Mouse (Mus musculus): ENCODE measurements at regions not wholly inside any gene's neighbourhood (a gene's known extent, or its start where the extent isn't known, plus 50 kb on each side); places are given as distances from the start of the nearest gene placed in this dataset.
"Not testable (repeated sequence)": the region's sequence is repeated elsewhere in the genome, so short reads cannot be mapped to it uniquely, and the experiment has no call there.

GRCm38 (mm10) chr17:83049972-83050535, 165.0 kb upstream of the Pkdcc start:
- Histone ChIP-seq H3K27me3 (ENCODE audit: insufficient read depth, low read length) (no peaks in the 10 kb centered on the region), H3K9ac (replicated peaks; ENCODE audit: low read length) (no peak overlapping the region), H3K4me1 (ENCODE audit: insufficient read depth, low read length) (no peaks in the 10 kb centered on the region), H3K36me3 (ENCODE audit: insufficient read depth, low read length) (no peaks in the 10 kb centered on the region), H3K9me3 (ENCODE audit: low read length) (no peaks in the 10 kb centered on the region), H3K4me3 (ENCODE audit: low read length) (no peak overlapping the region), H3K4me2 (ENCODE audit: low read depth, low read length) (no peak overlapping the region), H3K27ac (no peak overlapping the region)
- ATAC-seq (no peak), DNase-seq (ENCODE audit: low spot score) (no peak)
- TF ChIP-seq CTCF (IDR thresholded peaks at IDR 0.05; ENCODE audit: low read depth): no peak
- WGBS: 88% methylated on average over 13 of the region's 13 CpGs

DNA sequence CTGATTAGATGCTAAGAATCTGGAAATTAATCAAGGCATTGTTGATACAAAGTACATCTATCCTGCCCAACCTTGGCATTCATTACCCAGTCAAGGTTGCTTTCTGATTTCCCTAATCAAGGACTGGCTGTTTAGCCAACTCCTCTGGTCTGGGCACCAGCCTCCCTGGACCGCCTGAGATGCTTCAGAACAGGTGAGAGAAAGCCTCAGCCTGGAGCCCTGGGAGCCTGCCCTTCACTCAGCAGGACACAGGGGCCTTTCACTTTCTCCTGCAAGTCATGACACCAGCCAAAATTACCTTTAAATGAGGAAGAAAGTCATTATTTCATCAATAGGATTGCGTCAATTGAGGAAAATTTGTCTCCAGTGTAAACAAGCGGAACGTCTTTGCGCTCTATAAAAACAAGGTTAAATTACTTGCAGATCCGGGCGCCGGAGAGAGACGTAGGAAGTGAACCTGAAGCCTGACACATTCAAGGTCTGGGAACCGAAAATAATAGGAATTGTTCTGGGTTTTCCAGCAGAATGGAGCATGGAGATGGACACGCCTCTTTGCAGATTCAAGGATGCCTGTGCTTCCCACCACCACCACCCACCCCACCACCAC, 164.4 kb upstream of the Pkdcc start:
- no peaks in the 10 kb centered on the region for H3K9me3 ChIP-seq (ENCODE audit: low read length)
- no peak overlapping the region for H3K4me3 ChIP-seq (ENCODE audit: low read length)
- 47% methylated on average over 11 of the region's 11 CpGs for WGBS
- no peaks in the 10 kb centered on the region for H3K36me3 ChIP-seq (ENCODE audit: insufficient read depth, low read length)
- no peak overlapping the region for H3K4me2 ChIP-seq (ENCODE audit: low read depth, low read length)
- H3K27me3 ChIP-seq (ENCODE audit: insufficient read depth, low read length): no peaks in the 10 kb centered on the region
- TF ChIP-seq CTCF (IDR thresholded peaks at IDR 0.05; ENCODE audit: low read depth): no peak
- ATAC-seq: no peak
- DNase-seq (ENCODE audit: low spot score): no peak
- no peaks in the 10 kb centered on the region for H3K4me1 ChIP-seq (ENCODE audit: insufficient read depth, low read length)
- H3K9ac ChIP-seq (replicated peaks; ENCODE audit: low read length): no peak overlapping the region
- H3K27ac ChIP-seq: no peak overlapping the region

DNA sequence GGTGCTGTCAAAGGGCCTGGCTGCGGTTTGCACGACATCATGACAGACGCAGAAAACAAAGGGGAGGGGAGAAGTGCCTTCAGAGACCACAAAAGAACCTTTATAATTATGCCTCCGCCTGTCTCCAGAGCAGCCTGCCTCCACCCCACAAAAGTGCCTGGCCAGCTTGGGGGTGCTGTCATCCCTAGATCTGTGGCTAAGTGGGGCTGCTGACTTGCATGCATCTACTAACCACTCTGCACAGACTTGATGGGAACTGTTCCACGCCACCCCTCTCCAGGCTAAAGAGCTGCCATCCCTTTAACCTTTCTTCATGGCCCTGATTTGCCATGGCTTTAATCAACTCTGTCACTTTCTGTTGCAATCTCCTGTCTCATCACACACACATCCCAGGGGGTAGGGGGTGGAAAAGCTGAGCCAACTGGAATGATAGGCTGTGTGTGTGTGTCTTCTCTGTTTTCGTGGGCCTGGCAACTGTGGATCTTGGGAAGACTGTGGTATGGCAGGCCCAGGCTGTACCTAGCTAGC, 162.4 kb upstream of the Pkdcc start:
- no peak for TF ChIP-seq CTCF (IDR thresholded peaks at IDR 0.05; ENCODE audit: low read depth)
- no peak overlapping the region for H3K4me3 ChIP-seq (ENCODE audit: low read length)
- H3K4me2 ChIP-seq (ENCODE audit: low read depth, low read length): no peak overlapping the region
- WGBS: 39% methylated on average over 6 of the region's 6 CpGs
- no peaks in the 10 kb centered on the region for H3K27me3 ChIP-seq (ENCODE audit: insufficient read depth, low read length)
- no peak overlapping the region for H3K27ac ChIP-seq
- no peak for ATAC-seq
- no peak overlapping the region for H3K9ac ChIP-seq (replicated peaks; ENCODE audit: low read length)
- no peak for DNase-seq (ENCODE audit: low spot score)
- no peaks in the 10 kb centered on the region for H3K4me1 ChIP-seq (ENCODE audit: insufficient read depth, low read length)
- H3K36me3 ChIP-seq (ENCODE audit: insufficient read depth, low read length): no peaks in the 10 kb centered on the region
- H3K9me3 ChIP-seq (ENCODE audit: low read length): no peaks in the 10 kb centered on the region

GRCm38 (mm10) chr17:83057832-83058231, 157.3 kb upstream of the Pkdcc start:
- no peak for ATAC-seq
- 59% methylated on average over 3 of the region's 3 CpGs for WGBS
- H3K27me3 ChIP-seq (ENCODE audit: insufficient read depth, low read length): no peaks in the 10 kb centered on the region
- no peak overlapping the region for H3K9ac ChIP-seq (replicated peaks; ENCODE audit: low read length)
- no peak for TF ChIP-seq CTCF (IDR thresholded peaks at IDR 0.05; ENCODE audit: low read depth)
- no peak for DNase-seq (ENCODE audit: low spot score)
- H3K9me3 ChIP-seq (ENCODE audit: low read length): no peaks in the 10 kb centered on the region
- H3K4me1 ChIP-seq (ENCODE audit: insufficient read depth, low read length): no peaks in the 10 kb centered on the region
- H3K36me3 ChIP-seq (ENCODE audit: insufficient read depth, low read length): no peaks in the 10 kb centered on the region
- no peak overlapping the region for H3K4me2 ChIP-seq (ENCODE audit: low read depth, low read length)
- H3K4me3 ChIP-seq (ENCODE audit: low read length): no peak overlapping the region
- no peak overlapping the region for H3K27ac ChIP-seq

- DNase-seq (ENCODE audit: low spot score) (no peak), ATAC-seq (no peak)
- H3K9me3 ChIP-seq (ENCODE audit: low read length): no peaks in the 10 kb centered on the region
- no peak for TF ChIP-seq CTCF (IDR thresholded peaks at IDR 0.05; ENCODE audit: low read depth)
- no peak overlapping the region for H3K4me3 ChIP-seq (ENCODE audit: low read length)
- no peak overlapping the region for H3K9ac ChIP-seq (replicated peaks; ENCODE audit: low read length)
- no peak overlapping the region for H3K27ac ChIP-seq
- H3K27me3 ChIP-seq (ENCODE audit: insufficient read depth, low read length): no peaks in the 10 kb centered on the region
- H3K36me3 ChIP-seq (ENCODE audit: insufficient read depth, low read length): no peaks in the 10 kb centered on the region
- H3K4me2 ChIP-seq (ENCODE audit: low read depth, low read length): no peak overlapping the region
- 63% methylated on average over 6 of the region's 6 CpGs for WGBS
- H3K4me1 ChIP-seq (ENCODE audit: insufficient read depth, low read length): no peaks in the 10 kb centered on the region
Measured at GRCm38 (mm10) chr17:83061843-83062242, 153.2 kb upstream of the Pkdcc start.

GRCm38 (mm10) chr17:83063848-83064247, 151.2 kb upstream of the Pkdcc start:
- no peak overlapping the region for H3K9ac ChIP-seq (replicated peaks; ENCODE audit: low read length)
- 33% methylated on average over 4 of the region's 4 CpGs for WGBS
- TF ChIP-seq CTCF (IDR thresholded peaks at IDR 0.05; ENCODE audit: low read depth): no peak

DNA sequence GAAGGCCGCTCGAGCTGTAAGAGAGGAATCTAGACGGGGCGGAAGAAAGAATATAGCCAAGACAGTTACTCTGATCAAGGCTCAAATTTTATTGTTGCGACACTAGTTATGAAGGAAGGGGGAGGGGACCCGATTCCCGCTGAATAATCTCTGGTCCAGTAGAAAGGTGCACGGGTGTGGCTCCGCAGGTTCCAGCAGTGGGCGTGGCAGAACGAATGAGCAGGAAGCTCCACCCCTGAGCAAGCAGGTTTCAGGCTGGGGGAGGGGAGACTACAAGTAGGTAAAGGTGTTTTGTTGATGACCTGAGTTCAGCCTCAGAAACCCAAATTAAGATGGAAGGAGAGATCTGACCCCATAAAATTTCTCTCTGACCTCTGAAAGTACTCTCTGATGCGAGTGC, 150.7 kb upstream of the Pkdcc start:
- not testable (repeated sequence) for H3K9ac ChIP-seq (replicated peaks; ENCODE audit: low read length); DNase-seq (ENCODE audit: low spot score); H3K4me1 ChIP-seq (ENCODE audit: insufficient read depth, low read length); H3K27ac ChIP-seq; H3K9me3 ChIP-seq (ENCODE audit: low read length); H3K4me2 ChIP-seq (ENCODE audit: low read depth, low read length); H3K4me3 ChIP-seq (ENCODE audit: low read length); H3K36me3 ChIP-seq (ENCODE audit: insufficient read depth, low read length); ATAC-seq; H3K27me3 ChIP-seq (ENCODE audit: insufficient read depth, low read length)
- 46% methylated on average over 9 of the region's 12 CpGs for WGBS

More at GRCm38 (mm10) chr17:83063848-83064247, 151.2 kb upstream of the Pkdcc start:
- Histone ChIP-seq H3K27me3 (ENCODE audit: insufficient read depth, low read length) (no peaks in the 10 kb centered on the region), H3K4me1 (ENCODE audit: insufficient read depth, low read length) (no peaks in the 10 kb centered on the region), H3K9me3 (ENCODE audit: low read length) (no peaks in the 10 kb centered on the region), H3K27ac (no peak overlapping the region), H3K36me3 (ENCODE audit: insufficient read depth, low read length) (no peaks in the 10 kb centered on the region), H3K4me2 (ENCODE audit: low read depth, low read length) (no peak overlapping the region), H3K4me3 (ENCODE audit: low read length) (no peak overlapping the region)
- DNase-seq (ENCODE audit: low spot score): no peak
- ATAC-seq: no peak

All from hindbrain, postnatal 0 days (tissue).